Mouse (Mus musculus) ovary, postnatal 10 days (tissue): Measurements from ENCODE around the gene Dennd1c.
"Not testable (repeated sequence)": the region's sequence is repeated elsewhere in the genome, so short reads cannot be mapped to it uniquely, and the experiment has no call there.

ENCODE experiments used
- DNase-seq: peaks from one replicate; pipeline ENCODE4 v3.0.0; 2022; ENCODE audit warnings: low spot score

Gene Dennd1c

GRCm38 (mm10) chr17:57095855-57096622 lies 17.7 kb upstream of the Dennd1c start:
- DNase-seq: no peak

- DNase-seq: no peak
Measured at GRCm38 (mm10) chr17:57094222-57094621, 15.9 kb upstream of the Dennd1c start.

GRCm38 (mm10) chr17:57087049-57087832 lies 8.9 kb upstream of the Dennd1c start, which contains the start of gene Tubb4a:
TSS of gene Tubb4a (minus strand) at chr17:57087782.
- no peak for DNase-seq

- no peak for DNase-seq
Measured at GRCm38 (mm10) chr17:57085970-57086757, 7.8 kb upstream of the Dennd1c start.

GRCm38 (mm10) chr17:57082481-57082880 lies 4.2 kb upstream of the Dennd1c start:
- DNase-seq: no peak

- DNase-seq: no peak
Measured at GRCm38 (mm10) chr17:57081234-57081842, 3.0 kb upstream of the Dennd1c start.

GRCm38 (mm10) chr17:57079919-57080318 lies 1.6 kb upstream of the Dennd1c start:
- no peak for DNase-seq

GRCm38 (mm10) chr17:57076916-57077315 lies 1.4 kb downstream of the Dennd1c start:
- no peak for DNase-seq

- no peak for DNase-seq
Measured at GRCm38 (mm10) chr17:57070699-57071098, 7.6 kb downstream of the Dennd1c start.

GRCm38 (mm10) chr17:57070272-57070671 lies 8.0 kb downstream of the Dennd1c start:
- DNase-seq: no peak

- DNase-seq: no peak
Measured at GRCm38 (mm10) chr17:57066908-57067307, 11.4 kb downstream of the Dennd1c start.

GRCm38 (mm10) chr17:57063031-57063430 lies 15.3 kb downstream of the Dennd1c start:
- DNase-seq: no peak

- no peak for DNase-seq
Measured at GRCm38 (mm10) chr17:57062548-57062947, 15.8 kb downstream of the Dennd1c start.

GRCm38 (mm10) chr17:57062011-57062521 lies 16.2 kb downstream of the Dennd1c start:
- no peak for DNase-seq

GRCm38 (mm10) chr17:57061069-57061468 lies 17.2 kb downstream of the Dennd1c start:
- DNase-seq: no peak

GRCm38 (mm10) chr17:57060231-57060801 lies 18.0 kb downstream of the Dennd1c start:
- peak; percentile 82 for DNase-seq

- DNase-seq: peak; percentile 42
Measured at GRCm38 (mm10) chr17:57059486-57059977, 18.8 kb downstream of the Dennd1c start, which contains the start of gene Slc25a23. TSS of gene Slc25a23 (minus strand) at chr17:57059863.

GRCm38 (mm10) chr17:57058891-57059485 lies 19.3 kb downstream of the Dennd1c start, which contains the start of gene Crb3:
TSS of gene Crb3 (plus strand) at chr17:57059105.
- no peak for DNase-seq

GRCm38 (mm10) chr17:57056246-57056645 lies 22.1 kb downstream of the Dennd1c start:
- DNase-seq: no peak

- DNase-seq: not testable (repeated sequence)
Measured at GRCm38 (mm10) chr17:57051679-57052078, 26.6 kb downstream of the Dennd1c start.
